Mouse (Mus musculus): ENCODE measurements at regions not wholly inside any gene's neighbourhood (a gene's known extent, or its start where the extent isn't known, plus 50 kb on each side); places are given as distances from the start of the nearest gene placed in this dataset.

DNA sequence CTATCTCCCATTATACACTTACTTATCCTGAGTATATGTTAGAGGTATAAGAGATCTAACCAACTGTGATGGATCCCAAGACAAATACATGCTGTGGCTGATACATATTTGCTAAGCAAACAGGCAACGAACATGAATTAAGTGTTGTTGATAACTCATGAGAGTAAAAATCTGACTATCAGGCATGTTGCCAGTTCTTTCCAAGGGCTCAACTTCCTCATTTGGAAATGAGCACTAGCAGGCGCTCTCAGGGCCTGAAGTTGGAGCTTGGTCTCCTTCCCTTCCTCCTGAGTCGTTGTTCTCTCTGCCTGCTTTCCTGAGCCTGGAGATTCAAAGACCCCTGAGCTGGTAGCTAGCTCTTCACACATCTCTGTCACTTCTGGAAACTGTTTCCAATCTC is 126.6 kb downstream of the Etnk1 start:
- in situ Hi-C loops (cut with MboI; ENCODE audit: low pct_ligation_motif_present, low pct_unique_long_range_greater_than_20kb, low sequenced_read_pairs): no loop called here
- H3K27me3 ChIP-seq (replicated peaks): no peaks in the 10 kb centered on the region
- dilution Hi-C loops (cut with MboI; ENCODE audit: extremely low pct_ligation_motif_present, extremely low pct_unique_long_range_greater_than_20kb, low sequenced_read_pairs): no loop called here
- no peak for TF ChIP-seq SMC3 (IDR thresholded peaks at IDR 0.05; ENCODE audit: low read depth, low read length)
- no peak for TF ChIP-seq POLR2AphosphoS2 (IDR thresholded peaks at IDR 0.05; ENCODE audit: low read depth, low read length)
- no peak for TF ChIP-seq UBTF (IDR thresholded peaks at IDR 0.05; ENCODE audit: low read depth, low read length)
- no peak for TF ChIP-seq JUND (conservative IDR thresholded peaks at IDR 0.05; ENCODE audit: low read depth, low read length)
- no peak for TF ChIP-seq SIN3A (IDR thresholded peaks at IDR 0.05; ENCODE audit: low read length)
- no peak for TF ChIP-seq IRF4 (IDR thresholded peaks at IDR 0.05; ENCODE audit: low read depth, low read length)
- TF ChIP-seq MAX (IDR thresholded peaks at IDR 0.05; ENCODE audit: low read length): no peak
- TF ChIP-seq RAD21 (IDR thresholded peaks at IDR 0.05; ENCODE audit: low read depth, low read length): no peak
- no peak for TF ChIP-seq MXI1 (IDR thresholded peaks at IDR 0.05; ENCODE audit: low read depth, low read length)
- TF ChIP-seq RCOR1 (conservative IDR thresholded peaks at IDR 0.05; ENCODE audit: low read depth, low read length): no peak
- no peak for TF ChIP-seq CHD2 (IDR thresholded peaks at IDR 0.05; ENCODE audit: low read length)
- TF ChIP-seq ZC3H11A (IDR thresholded peaks at IDR 0.05; ENCODE audit: low read depth, low read length): no peak
- no peak for TF ChIP-seq POLR2A (IDR thresholded peaks at IDR 0.05; ENCODE audit: low read depth, low read length)
- TF ChIP-seq ZNF384 (IDR thresholded peaks at IDR 0.05; ENCODE audit: low read depth, low read length): no peak
- no peaks in the 10 kb centered on the region for H3K4me1 ChIP-seq (ENCODE audit: control insufficient read depth in 1 of 2, insufficient read depth in 2 of 2)
- H3K9ac ChIP-seq (ENCODE audit: insufficient read depth, low read depth): no peak overlapping the region
- no peak overlapping the region for H3K4me3 ChIP-seq (replicated peaks in 1 of 3; ENCODE audit: low read depth in 2 of 3, low read length in 2 of 3, poor library complexity in 1 of 3)
- no peaks in the 10 kb centered on the region for H3K9me3 ChIP-seq (replicated peaks; ENCODE audit: low read length)
- no peak overlapping the region for H3K4me2 ChIP-seq (ENCODE audit: insufficient read depth, low read depth, poor library complexity, severe bottlenecking)
- no peak overlapping the region for H3K27ac ChIP-seq (ENCODE audit: insufficient read depth, low read depth)
- H3K79me2 ChIP-seq (replicated peaks; ENCODE audit: control insufficient read depth, extremely low read depth, insufficient read depth, poor library complexity, severe bottlenecking): no peaks in the 10 kb centered on the region
- DNase-seq (ENCODE audit: extremely low read depth): no peak
- no peaks in the 10 kb centered on the region for H3K36me3 ChIP-seq (replicated peaks in 1 of 2; ENCODE audit: control insufficient read depth in 1 of 2, insufficient read depth in 1 of 2, low read length in 1 of 2)

DNA sequence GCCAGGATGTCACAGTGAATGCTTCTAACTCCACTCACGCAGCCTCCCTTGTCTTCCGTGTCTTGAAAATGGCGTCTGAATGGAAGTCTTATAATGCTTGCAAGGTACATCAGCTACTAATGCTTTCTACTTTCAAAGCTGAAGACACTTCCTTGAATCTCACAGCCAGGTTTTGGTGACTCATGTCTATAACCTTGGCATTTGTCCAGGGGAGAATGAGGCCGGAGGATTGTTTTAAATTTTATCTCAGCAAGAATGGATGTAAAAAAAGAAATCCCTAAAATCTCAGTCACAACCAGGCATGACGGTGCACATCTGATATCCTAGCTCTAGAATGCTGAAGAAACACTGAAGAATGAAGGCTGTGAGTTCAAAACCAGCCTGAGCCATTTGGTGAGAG is 131.4 kb downstream of the Etnk1 start:
- Histone ChIP-seq H3K9me3 (replicated peaks; ENCODE audit: low read length) (no peaks in the 10 kb centered on the region), H3K79me2 (replicated peaks; ENCODE audit: control insufficient read depth, extremely low read depth, insufficient read depth, poor library complexity, severe bottlenecking) (no peaks in the 10 kb centered on the region), H3K36me3 (replicated peaks in 1 of 2; ENCODE audit: control insufficient read depth in 1 of 2, insufficient read depth in 1 of 2, low read length in 1 of 2) (no peaks in the 10 kb centered on the region), H3K4me2 (ENCODE audit: insufficient read depth, low read depth, poor library complexity, severe bottlenecking) (no peak overlapping the region), H3K27me3 (replicated peaks) (no peaks in the 10 kb centered on the region), H3K9ac (ENCODE audit: insufficient read depth, low read depth) (no peak overlapping the region), H3K4me1 (ENCODE audit: control insufficient read depth in 1 of 2, insufficient read depth in 2 of 2) (no peaks in the 10 kb centered on the region), H3K4me3 (replicated peaks in 1 of 3; ENCODE audit: low read depth in 2 of 3, low read length in 2 of 3, poor library complexity in 1 of 3) (no peak overlapping the region), H3K27ac (ENCODE audit: insufficient read depth, low read depth) (no peak overlapping the region)
- no peak for TF ChIP-seq RCOR1 (conservative IDR thresholded peaks at IDR 0.05; ENCODE audit: low read depth, low read length)
- dilution Hi-C loops (cut with MboI; ENCODE audit: extremely low pct_ligation_motif_present, extremely low pct_unique_long_range_greater_than_20kb, low sequenced_read_pairs) (no loop called here), in situ Hi-C loops (cut with MboI; ENCODE audit: low pct_ligation_motif_present, low pct_unique_long_range_greater_than_20kb, low sequenced_read_pairs) (no loop called here)
- DNase-seq (ENCODE audit: extremely low read depth): no peak

GRCm38 (mm10) chr6:143301414-143301813 is 134.4 kb downstream of the Etnk1 start:
- no peak overlapping the region for H3K4me3 ChIP-seq (replicated peaks in 1 of 3; ENCODE audit: low read depth in 2 of 3, low read length in 2 of 3, poor library complexity in 1 of 3)
- no peaks in the 10 kb centered on the region for H3K36me3 ChIP-seq (replicated peaks in 1 of 2; ENCODE audit: control insufficient read depth in 1 of 2, insufficient read depth in 1 of 2, low read length in 1 of 2)
- H3K27ac ChIP-seq (ENCODE audit: insufficient read depth, low read depth): no peak overlapping the region
- no peak for TF ChIP-seq MXI1 (IDR thresholded peaks at IDR 0.05; ENCODE audit: low read depth, low read length)
- H3K9ac ChIP-seq (ENCODE audit: insufficient read depth, low read depth): no peak overlapping the region
- no peaks in the 10 kb centered on the region for H3K4me1 ChIP-seq (ENCODE audit: control insufficient read depth in 1 of 2, insufficient read depth in 2 of 2)
- no peak overlapping the region for H3K4me2 ChIP-seq (ENCODE audit: insufficient read depth, low read depth, poor library complexity, severe bottlenecking)
- H3K27me3 ChIP-seq (replicated peaks): no peaks in the 10 kb centered on the region
- DNase-seq (ENCODE audit: extremely low read depth): no peak
- in situ Hi-C loops (cut with MboI; ENCODE audit: low pct_ligation_motif_present, low pct_unique_long_range_greater_than_20kb, low sequenced_read_pairs) (no loop called here), dilution Hi-C loops (cut with MboI; ENCODE audit: extremely low pct_ligation_motif_present, extremely low pct_unique_long_range_greater_than_20kb, low sequenced_read_pairs) (no loop called here)
- no peaks in the 10 kb centered on the region for H3K79me2 ChIP-seq (replicated peaks; ENCODE audit: control insufficient read depth, extremely low read depth, insufficient read depth, poor library complexity, severe bottlenecking)
- H3K9me3 ChIP-seq (replicated peaks; ENCODE audit: low read length): no peaks in the 10 kb centered on the region

All from CH12.LX (cell line).